Mouse (Mus musculus): ENCODE data around the gene S100a10. TPM values are rescaled to one million over a fixed set of nuclear protein-coding genes. Genes with fewer than 3 reads are reported as not detected.
"Not testable (repeated sequence)": the region's sequence is repeated elsewhere in the genome, so short reads cannot be mapped to it uniquely, and the experiment has no call there.

S100a10 gene
- total and polyA plus RNA-seq, 2 experiments = 80.0 to 292 TPM

DNA sequence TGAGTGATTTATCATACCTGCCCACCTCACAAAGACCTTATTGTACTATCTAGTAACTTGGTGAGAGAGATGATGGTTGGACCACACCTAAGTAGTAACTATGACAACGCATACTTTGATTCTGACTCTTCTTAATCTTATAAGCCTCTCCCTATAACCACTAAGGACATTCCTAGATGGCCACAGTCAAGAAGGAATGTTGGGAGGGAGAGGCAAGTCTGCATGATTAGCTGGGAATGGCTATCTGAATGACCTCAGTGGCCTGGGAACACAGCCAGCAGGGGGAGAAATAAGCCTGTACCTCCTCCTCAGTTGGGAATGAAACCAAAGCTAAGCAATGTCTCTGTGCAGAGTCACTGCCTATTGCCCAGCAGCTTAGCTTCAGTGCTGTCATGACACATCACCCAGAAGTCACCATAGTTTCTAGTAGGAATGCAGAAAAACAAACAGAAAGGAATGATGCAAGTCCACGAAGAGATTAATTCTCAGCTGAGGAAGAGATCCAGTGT is 17.8 kb upstream of the S100a10 start:
- Histone ChIP-seq H3K79me2 (ENCODE audit: control insufficient read depth, insufficient read depth, low read length) (no peaks in the 10 kb centered on the region), H3K27ac (replicated peaks; ENCODE audit: insufficient read depth, low read depth, low read length) (no peak overlapping the region), H3K4me1 (ENCODE audit: control insufficient read depth, insufficient read depth, low read length) (no peaks in the 10 kb centered on the region), H3K27me3 (ENCODE audit: control insufficient read depth, insufficient read depth, low read length) (no peaks in the 10 kb centered on the region; the same call in 1 of the 2 replicates), H3K9ac (ENCODE audit: low read depth, low read length) (no peak overlapping the region), H3K36me3 (ENCODE audit: control insufficient read depth, insufficient read depth, low read length) (no peaks in the 10 kb centered on the region), H3K4me3 (ENCODE audit: insufficient read depth, low read depth, low read length) (no peak overlapping the region)
- DNase-seq (ENCODE audit: extremely low read depth, low read depth, low spot score) = peak; percentile 47
- WGBS = 46% methylated on average over 2 of the region's 2 CpGs
- TF ChIP-seq POLR2A (IDR thresholded peaks at IDR 0.05; ENCODE audit: extremely low read depth, insufficient read depth, low read length) = no peak
- TF ChIP-seq CTCF (IDR thresholded peaks at IDR 0.05; ENCODE audit: low read depth, low read length) = no peak

DNA sequence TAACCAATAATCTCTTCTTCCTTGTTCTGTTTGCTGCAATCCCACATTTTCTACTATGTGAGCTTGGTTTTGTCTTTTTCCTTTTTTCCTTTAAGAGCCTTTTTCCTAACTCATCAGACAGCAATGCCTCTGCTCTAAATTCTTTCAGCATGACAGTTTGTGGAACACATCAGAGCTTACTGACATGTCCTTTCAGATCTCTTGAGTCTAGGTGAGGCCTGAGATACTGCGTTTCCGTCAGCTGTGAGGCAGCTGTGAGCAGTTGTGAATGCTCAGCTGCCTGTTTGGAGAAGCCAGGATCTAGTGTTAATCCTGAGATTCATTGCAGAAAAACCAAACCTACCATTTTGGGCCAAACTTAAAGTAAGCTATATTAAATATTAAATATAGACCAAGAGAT is 16.4 kb upstream of the S100a10 start:
- H3K79me2 ChIP-seq (ENCODE audit: control insufficient read depth, insufficient read depth, low read length) = no peaks in the 10 kb centered on the region
- no peaks in the 10 kb centered on the region for H3K4me1 ChIP-seq (ENCODE audit: control insufficient read depth, insufficient read depth, low read length)
- no peak overlapping the region for H3K27ac ChIP-seq (replicated peaks; ENCODE audit: insufficient read depth, low read depth, low read length)
- WGBS = 93% methylated on average over 2 of the region's 2 CpGs
- no peak for DNase-seq (ENCODE audit: extremely low read depth, low read depth, low spot score)
- H3K9ac ChIP-seq (ENCODE audit: low read depth, low read length) = no peak overlapping the region
- H3K4me3 ChIP-seq (ENCODE audit: insufficient read depth, low read depth, low read length) = no peak overlapping the region
- TF ChIP-seq POLR2A (IDR thresholded peaks at IDR 0.05; ENCODE audit: extremely low read depth, insufficient read depth, low read length) = no peak
- no peak for TF ChIP-seq CTCF (IDR thresholded peaks at IDR 0.05; ENCODE audit: low read depth, low read length)
- no peaks in the 10 kb centered on the region for H3K36me3 ChIP-seq (ENCODE audit: control insufficient read depth, insufficient read depth, low read length)
- no peaks in the 10 kb centered on the region for H3K27me3 ChIP-seq (ENCODE audit: control insufficient read depth, insufficient read depth, low read length)

DNA sequence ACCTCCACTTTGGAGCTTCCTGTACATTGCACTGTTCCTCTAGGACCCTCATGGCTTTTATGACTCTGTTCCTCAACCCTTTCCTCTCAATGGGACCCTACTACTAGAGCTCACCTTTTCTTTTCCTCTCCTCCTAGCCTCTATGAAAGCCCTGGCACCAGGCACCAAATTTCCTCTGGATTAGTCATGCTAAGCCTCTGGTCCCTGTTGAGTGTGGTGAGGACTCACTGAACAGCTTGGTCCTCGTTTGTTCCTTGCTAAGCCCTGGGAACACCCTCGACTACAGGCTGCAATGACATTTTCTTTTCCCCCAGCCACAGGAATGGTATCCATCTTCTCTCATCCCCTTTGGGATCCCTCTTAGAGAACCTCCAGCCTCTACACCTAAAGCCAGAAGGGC is 13.4 kb upstream of the S100a10 start:
- TF ChIP-seq CTCF (IDR thresholded peaks at IDR 0.05; ENCODE audit: low read depth, low read length) (no peak), POLR2A (IDR thresholded peaks at IDR 0.05; ENCODE audit: extremely low read depth, insufficient read depth, low read length) (no peak)
- Histone ChIP-seq H3K4me1 (ENCODE audit: control insufficient read depth, insufficient read depth, low read length) (no peaks in the 10 kb centered on the region), H3K9ac (ENCODE audit: low read depth, low read length) (no peak overlapping the region), H3K27me3 (ENCODE audit: control insufficient read depth, insufficient read depth, low read length) (no peaks in the 10 kb centered on the region), H3K4me3 (ENCODE audit: insufficient read depth, low read depth, low read length) (no peak overlapping the region), H3K27ac (replicated peaks; ENCODE audit: insufficient read depth, low read depth, low read length) (no peak overlapping the region), H3K79me2 (ENCODE audit: control insufficient read depth, insufficient read depth, low read length) (no peaks in the 10 kb centered on the region), H3K36me3 (ENCODE audit: control insufficient read depth, insufficient read depth, low read length) (no peaks in the 10 kb centered on the region)
- DNase-seq (ENCODE audit: extremely low read depth, low read depth, low spot score) = no peak
- 53% methylated on average over 2 of the region's 2 CpGs for WGBS

GRCm38 (mm10) chr3:93544170-93544569 is 10.7 kb upstream of the S100a10 start:
- H3K36me3 ChIP-seq (ENCODE audit: control insufficient read depth, insufficient read depth, low read length); H3K9ac ChIP-seq (ENCODE audit: low read depth, low read length); H3K79me2 ChIP-seq (ENCODE audit: control insufficient read depth, insufficient read depth, low read length); DNase-seq (ENCODE audit: extremely low read depth, low read depth, low spot score); H3K27me3 ChIP-seq (ENCODE audit: control insufficient read depth, insufficient read depth, low read length); H3K4me3 ChIP-seq (ENCODE audit: insufficient read depth, low read depth, low read length); H3K4me1 ChIP-seq (ENCODE audit: control insufficient read depth, insufficient read depth, low read length); H3K27ac ChIP-seq (replicated peaks; ENCODE audit: insufficient read depth, low read depth, low read length): not testable (repeated sequence)
- 76% methylated on average over 6 of the region's 6 CpGs for WGBS

DNA sequence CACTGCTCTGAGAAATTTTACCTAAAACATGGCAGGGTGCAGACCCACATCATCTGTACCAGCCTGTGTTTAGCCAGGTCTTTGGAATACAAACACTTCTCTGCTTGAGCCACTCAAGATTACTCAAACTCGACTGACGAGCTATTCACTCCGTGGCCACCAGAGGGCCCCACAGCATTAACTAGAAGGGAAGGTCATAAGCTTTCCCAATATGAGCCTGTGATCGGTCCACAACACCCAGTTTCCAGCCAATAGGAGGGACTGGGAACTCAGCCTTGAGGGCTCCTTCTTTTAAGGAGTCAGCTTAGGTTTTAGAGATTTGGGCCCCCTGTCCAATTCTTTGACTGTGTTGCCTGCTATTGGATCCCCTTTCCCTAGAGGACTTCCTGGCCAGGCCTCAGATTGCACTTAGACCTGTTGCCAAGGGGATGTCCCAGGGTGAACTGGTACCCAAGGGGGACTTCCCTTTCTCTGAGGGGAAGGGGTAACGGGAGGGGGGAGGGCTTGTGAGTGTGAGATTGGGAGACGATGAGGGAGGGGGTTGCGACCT is 7.7 kb upstream of the S100a10 start:
- TF ChIP-seq POLR2A (IDR thresholded peaks at IDR 0.05; ENCODE audit: extremely low read depth, insufficient read depth, low read length) = no peak
- peak; percentile 72 for TF ChIP-seq CTCF (IDR thresholded peaks at IDR 0.05; ENCODE audit: low read depth, low read length)
- no peak overlapping the region for H3K27ac ChIP-seq (replicated peaks; ENCODE audit: insufficient read depth, low read depth, low read length)
- H3K36me3 ChIP-seq (ENCODE audit: control insufficient read depth, insufficient read depth, low read length) = no peaks in the 10 kb centered on the region
- no peaks in the 10 kb centered on the region; the same call in 1 of the 2 replicates for H3K4me1 ChIP-seq (ENCODE audit: control insufficient read depth, insufficient read depth, low read length)
- peak; percentile 73 for DNase-seq (ENCODE audit: extremely low read depth, low read depth, low spot score)
- WGBS = 24% methylated on average over 7 of the region's 7 CpGs
- H3K27me3 ChIP-seq (ENCODE audit: control insufficient read depth, insufficient read depth, low read length) = no peaks in the 10 kb centered on the region
- H3K4me3 ChIP-seq (ENCODE audit: insufficient read depth, low read depth, low read length) = no peak overlapping the region
- H3K79me2 ChIP-seq (ENCODE audit: control insufficient read depth, insufficient read depth, low read length) = no peaks in the 10 kb centered on the region
- no peak overlapping the region for H3K9ac ChIP-seq (ENCODE audit: low read depth, low read length)

DNA sequence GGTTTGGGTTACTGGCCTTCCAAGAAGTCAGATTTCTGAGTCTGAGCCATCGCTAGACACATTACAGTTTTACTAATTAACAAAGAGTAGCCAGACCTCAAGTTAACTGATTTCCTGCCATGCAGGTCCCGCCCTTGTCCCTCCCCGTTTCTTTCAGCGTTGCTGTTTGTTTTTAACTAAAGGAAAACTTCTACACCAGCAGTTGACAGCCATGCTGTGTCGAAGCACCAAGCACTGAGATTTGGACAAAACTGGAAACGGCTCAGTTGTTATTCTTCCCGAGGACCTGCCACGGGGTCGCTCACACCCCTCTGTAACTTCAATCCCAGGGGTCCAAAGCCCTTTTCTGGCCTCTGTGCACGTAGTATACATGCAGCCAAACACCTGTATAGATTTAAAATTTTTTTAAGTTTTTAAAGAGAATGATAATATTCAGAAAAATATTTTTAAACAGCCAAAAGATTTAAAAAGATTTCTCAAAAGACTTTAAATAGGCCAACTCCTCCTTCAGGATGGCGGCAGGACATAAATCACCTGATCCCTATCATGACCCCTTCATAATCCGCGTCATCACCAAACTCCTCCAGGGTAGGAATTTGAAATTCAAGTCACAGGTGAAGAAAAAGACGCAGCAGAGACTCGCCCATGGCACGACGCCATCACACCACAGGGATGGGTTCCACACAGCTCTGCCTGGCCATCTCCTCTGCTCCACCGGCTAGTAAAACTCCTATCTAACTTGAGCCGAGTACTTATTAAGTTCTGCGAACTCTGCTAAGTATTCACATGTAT is 6.9 kb upstream of the S100a10 start:
- DNase-seq (ENCODE audit: extremely low read depth, low read depth, low spot score) = no peak
- Histone ChIP-seq H3K36me3 (ENCODE audit: control insufficient read depth, insufficient read depth, low read length) (no peaks in the 10 kb centered on the region), H3K79me2 (ENCODE audit: control insufficient read depth, insufficient read depth, low read length) (no peaks in the 10 kb centered on the region), H3K4me3 (ENCODE audit: insufficient read depth, low read depth, low read length) (no peak overlapping the region), H3K9ac (ENCODE audit: low read depth, low read length) (no peak overlapping the region), H3K27me3 (ENCODE audit: control insufficient read depth, insufficient read depth, low read length) (no peaks in the 10 kb centered on the region), H3K4me1 (ENCODE audit: control insufficient read depth, insufficient read depth, low read length) (peaks cover 4% of the 10 kb centered on the region), H3K27ac (replicated peaks; ENCODE audit: insufficient read depth, low read depth, low read length) (no peak overlapping the region)
- TF ChIP-seq CTCF (IDR thresholded peaks at IDR 0.05; ENCODE audit: low read depth, low read length) = no peak
- TF ChIP-seq POLR2A (IDR thresholded peaks at IDR 0.05; ENCODE audit: extremely low read depth, insufficient read depth, low read length) = no peak
- 76% methylated on average over 20 of the region's 20 CpGs for WGBS
